Mouse (Mus musculus) naive thymus-derived CD4-positive, alpha-beta T cell, adult 2 months (primary cell): ENCODE measurements around the gene Aldob.
A peak's percentile ranks its signal among the peaks of the same experiment; 100 is the strongest.

ENCODE experiments used
- DNase-seq: peaks from one replicate; pipeline ENCODE4 v3.0.0-alpha.2; 2011; ENCODE audit warnings: low read depth

Gene Aldob

DNA sequence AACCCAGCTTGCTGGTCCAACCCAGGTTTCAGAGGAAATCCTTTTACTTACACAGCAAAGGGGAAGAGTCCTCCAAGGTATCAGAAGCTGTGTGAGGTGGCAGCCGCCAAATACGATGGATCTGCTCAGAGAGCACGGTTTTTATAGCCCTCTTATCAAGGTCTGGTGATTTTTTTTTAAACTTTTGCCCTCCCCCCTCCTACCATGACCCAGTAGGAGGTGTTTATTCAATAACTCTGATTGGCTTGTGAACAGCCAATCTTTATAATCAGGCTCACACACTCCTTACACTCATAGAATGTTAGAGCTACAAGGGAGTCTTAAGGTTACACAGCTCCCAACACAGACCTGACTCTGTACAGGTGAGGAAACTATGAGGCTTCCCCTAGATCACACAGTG lies at the start of gene Aldob:
Aldob (minus strand) TSS at position 164 of the 400 bp plus-strand sequence.
- DNase-seq, result no peak

DNA sequence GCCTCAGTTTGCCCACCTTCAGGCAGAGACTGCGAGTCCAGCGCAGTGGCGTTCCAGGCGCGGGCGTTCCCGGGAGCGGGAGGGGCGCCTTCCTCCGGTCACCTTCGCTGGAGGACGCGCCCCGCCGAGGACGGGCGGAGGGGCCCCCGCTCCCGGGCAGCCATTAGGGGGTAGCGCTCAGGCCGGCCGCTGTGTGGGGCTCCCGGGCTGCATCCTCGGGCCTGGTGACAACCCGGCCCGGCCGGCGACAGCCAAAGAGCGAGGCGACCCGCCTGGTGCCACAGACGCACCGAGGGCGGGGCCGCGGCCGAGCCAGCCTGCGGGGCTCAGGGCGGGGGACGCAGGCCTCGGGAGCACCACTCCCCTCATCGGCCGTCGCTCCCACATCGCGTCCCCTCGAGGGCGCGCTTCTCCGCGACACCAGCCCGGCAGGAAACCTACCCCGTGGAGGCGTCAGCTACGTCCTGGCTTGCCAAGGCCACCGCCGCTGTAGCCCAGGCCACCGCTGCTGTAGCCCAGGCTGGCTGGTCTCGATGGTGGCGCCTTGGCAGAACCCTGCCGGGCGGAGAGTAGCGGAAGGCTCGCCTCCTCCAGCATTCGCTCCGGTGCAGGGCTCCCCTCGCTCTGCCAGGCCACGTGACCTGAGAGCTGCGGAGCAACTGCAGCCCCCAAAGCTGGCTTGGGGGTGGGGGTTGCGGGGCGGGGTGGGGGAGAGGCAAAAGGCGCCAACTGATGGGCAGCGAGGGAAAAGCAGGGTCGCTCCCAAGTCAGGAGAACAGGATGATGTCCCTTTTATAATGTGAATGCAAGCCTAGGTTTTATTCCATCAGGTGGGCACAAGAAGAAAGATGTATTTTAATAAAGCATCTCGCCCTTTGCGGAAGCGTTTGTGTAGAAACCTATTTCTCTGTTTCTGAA lies 48.1 kb upstream of the Aldob start, which contains the start of gene Tmem246:
Tmem246 (minus strand) TSS at position 694 of the 918 bp plus-strand sequence.
- DNase-seq, result no peak

- no peak for DNase-seq
Observed at GRCm38 (mm10) chr4:49596846-49597182, 47.5 kb upstream of the Aldob start.

GRCm38 (mm10) chr4:49590152-49590551 lies 40.8 kb upstream of the Aldob start:
- DNase-seq, result no peak

DNA sequence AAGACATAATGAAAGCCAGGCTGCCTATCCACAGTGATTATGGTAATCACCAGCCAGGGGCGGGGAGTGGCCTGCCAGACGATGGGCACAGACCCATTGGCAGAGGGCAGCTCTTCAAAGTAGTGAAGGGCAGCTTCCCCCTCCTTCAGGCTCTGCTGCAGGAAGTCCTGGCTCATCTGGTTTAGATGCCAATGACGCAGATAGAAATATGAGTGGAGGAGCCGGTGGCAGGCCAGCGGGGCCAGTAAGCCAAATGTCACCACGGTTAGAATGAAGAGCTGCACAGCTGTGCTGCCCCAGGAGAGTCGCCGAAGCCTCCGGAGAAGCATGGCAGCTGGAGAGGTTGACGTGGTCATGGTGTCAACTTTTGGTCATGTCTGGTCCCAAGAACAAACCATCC lies 37.5 kb upstream of the Aldob start:
- no peak for DNase-seq

DNA sequence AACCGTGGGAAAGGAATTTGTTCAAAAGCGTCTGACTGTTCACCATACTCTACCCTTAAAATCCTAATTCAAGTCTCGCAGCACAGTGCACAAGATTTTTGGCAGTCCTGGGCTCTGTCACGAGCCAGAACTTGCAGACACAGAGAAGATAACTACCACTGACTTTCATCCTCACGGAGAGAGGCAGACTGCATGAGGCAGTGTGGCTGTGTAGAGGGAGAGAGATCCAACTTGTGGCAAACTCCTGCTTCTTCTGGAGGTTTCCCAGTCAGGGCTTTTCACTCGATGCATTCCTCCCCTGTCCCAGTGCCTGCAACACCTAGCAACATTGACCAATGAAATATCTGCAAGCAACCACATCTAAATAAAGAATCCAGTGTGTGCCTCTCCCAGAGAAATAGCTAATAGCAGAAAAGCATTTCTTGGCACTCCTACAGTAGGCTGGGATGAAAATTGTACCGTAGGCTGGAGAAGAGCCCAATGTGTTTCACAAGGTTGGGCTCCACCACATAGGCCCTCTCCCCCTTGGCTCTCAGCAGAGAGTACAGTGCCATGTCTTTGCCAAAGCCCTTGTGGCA lies 36.3 kb upstream of the Aldob start:
- no peak for DNase-seq

DNA sequence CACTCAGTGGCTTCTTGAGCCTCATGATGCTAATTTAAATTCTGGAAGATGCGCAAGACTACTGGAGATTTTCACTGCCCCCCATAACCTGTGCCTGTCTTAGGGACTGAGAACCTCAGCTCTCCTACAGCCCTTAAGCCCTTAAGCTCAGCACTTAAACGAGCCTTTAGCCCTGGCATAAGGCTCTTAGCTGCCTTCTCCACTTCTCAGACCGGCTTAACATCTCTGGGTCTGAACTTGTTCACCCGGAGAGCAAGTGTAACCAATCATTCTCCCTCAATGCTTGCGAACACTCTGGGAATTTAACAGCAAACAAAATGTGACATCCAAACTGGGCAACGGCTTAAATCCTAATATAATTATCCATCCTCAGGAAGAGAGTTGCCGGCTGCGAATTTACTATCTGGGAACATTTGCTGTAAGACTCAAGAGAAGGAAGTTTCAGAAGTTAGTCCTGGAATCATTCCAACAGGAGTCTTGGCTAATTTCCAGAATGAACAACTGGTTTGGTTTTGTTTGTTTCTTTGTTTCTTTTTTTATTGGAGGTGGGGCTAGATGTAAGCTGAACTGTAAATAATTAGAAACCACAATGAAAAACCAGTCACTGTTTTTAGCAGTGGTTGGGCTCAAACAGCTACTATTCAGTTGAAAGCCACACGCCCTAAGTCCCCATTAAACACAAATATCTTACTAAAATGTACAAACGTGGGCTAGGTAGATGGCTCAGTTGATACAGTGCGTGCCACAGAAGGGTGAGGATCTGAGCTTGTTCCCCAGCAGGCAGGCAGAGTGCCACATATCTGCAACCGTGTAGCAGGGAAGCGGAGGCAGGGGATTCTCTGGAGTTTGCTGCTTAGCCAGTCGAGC lies 34.9 kb upstream of the Aldob start:
- no peak for DNase-seq

DNA sequence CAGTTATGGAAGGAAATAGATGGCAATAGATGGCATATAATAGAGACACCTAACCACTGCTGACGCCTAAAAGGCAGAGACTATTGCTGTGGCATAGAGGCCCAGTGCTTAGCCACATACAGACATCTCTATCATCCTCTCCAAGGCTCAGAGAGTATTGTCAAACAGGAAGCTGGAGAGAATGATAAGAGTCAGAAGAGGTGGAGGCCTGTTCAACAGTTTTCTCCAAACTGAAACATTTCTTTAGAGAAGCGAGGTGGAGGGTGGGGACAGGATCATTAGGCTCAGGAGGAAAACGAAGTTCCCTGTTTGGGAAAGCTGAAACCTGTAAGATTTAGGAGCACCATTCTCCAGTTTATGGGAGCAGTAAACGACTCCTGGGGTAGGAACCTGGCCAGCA lies 31.9 kb upstream of the Aldob start:
- DNase-seq, result no peak

GRCm38 (mm10) chr4:49572194-49572593 lies 22.8 kb upstream of the Aldob start:
- DNase-seq, result no peak

- peak; percentile 77 for DNase-seq
Observed at GRCm38 (mm10) chr4:49567613-49568012, 18.3 kb upstream of the Aldob start.

DNA sequence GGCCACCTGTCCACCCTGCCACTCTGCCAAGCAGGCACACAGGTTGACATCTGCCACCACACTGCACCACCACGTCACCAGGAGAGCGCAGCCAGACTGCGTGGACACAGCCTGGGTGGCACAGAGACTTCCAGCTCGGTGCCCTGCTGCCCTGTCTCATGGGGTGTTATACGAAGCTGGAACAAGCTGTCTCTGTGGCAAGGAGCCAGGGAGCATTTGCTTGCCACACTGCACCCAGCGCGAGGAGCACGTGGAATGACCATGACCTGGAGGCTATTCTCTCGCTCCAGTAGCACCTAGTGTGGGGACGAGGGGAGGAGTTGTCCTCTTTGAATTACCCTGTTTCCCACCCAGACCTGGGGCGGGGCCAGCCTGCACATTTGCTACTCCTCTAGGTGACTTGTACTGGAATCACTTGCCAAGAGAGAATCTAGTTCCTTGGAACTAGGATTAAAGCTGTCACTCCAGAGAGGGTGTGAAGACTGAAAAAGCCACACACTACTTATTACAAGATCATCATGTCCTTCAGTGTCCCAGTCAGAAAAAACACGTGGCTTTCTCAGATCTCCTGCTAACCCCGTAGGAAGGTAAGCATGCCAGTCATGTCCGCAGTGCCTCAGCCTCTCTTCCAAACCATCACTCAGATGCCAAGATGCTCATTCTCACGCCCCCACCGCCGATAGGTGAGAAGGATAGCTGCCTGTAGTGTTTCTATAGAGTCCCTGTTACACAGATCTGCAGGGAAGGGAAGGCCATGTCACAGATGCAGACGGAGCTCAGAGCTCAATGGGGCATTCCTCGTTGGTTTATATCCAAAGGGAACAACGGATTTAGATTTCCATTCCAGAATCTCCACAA lies 10.8 kb upstream of the Aldob start:
- no peak for DNase-seq

GRCm38 (mm10) chr4:49558181-49558580 lies 8.8 kb upstream of the Aldob start:
- DNase-seq, result no peak

DNA sequence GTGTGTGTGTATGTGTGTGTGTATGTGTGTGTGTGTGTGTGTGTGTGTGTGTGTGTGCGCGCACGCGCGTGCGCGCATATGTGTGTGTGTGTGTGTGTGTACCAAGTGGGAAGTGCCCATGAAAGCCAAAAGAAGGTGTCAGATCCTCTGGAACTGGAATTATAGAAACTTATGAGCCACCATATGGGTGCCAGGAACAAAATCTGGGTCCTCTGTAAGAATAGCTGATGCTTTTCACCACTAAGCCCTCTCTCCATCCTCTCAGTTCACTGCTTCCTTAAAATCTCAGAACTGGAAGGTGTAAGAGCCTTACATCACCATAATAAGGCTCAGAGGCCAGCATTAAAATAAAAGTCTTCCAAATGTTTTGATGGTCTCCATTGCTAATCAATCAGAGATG lies 8.0 kb upstream of the Aldob start:
- DNase-seq, result no peak

DNA sequence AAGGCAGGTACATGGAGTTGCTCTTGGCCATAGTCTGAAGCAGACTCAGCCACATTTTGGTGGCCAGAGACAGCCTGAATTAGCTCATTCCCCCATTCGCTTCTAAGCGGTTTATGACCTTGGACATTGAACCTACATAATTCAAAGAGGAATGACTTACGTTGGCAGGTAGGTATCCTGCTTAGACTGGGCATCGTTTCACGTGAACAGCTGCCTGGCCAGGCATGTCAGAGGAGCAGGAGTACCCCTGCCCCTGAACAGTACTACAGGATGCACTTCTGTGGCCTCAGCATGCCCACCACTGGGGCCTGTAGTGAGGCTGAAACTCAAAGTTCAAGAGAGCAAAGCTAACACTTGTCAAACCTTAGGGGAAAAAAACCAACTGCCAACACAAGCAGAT lies 4.0 kb upstream of the Aldob start:
- DNase-seq, result no peak

- DNase-seq, result no peak
Observed at GRCm38 (mm10) chr4:49547544-49548219, 1.7 kb downstream of the Aldob start.

DNA sequence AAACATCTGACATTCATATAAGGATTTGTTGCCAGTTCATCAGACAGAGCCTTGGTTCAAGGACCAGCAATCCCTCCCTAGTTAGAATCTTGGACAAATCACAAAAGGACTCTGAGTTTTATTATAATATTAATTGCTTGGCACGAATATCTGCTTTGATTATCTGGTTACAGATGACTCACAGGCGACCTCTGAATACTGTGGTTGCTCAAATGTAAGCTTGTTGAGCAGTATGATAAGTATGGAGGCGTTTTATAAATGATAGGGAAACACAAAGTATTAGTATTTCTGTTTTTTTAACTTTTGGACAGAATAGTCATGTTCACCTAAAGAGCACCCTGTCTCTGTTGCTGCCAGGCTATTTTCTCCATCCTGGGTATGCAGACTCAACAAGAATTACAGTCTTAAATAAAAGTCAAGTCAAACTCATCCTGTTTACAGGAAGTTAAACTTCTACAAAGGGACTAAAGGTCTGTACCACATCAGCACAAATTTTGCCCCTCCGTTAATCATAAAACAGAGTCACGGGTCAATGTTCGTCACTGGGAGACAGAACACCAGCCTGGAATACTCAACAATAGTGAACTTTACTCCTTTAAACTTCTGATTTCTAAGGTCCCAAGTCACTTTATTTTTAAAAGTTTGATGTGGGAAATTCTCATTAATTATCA lies 2.3 kb downstream of the Aldob start:
- no peak for DNase-seq

DNA sequence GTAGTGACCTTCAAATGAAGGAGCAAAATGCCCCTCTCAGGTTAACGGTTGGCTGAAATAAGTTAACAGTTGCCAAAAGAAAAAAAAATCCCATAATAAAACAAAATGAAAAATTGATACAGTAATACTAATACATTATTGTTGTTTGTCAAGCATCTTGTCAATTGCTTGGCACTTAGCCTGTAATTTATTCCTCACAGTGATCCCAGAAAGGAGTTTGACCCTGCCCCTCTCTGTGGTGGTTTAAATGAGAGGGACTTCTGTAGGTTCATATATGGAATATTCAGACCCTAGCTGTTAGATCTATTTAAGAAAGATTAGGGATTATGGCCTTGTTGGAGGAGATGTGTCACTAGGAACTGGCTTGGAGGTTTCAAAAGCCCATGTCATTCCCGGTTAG lies 3.3 kb downstream of the Aldob start:
- no peak for DNase-seq

GRCm38 (mm10) chr4:49540966-49541365 lies 8.4 kb downstream of the Aldob start:
- DNase-seq, result no peak

DNA sequence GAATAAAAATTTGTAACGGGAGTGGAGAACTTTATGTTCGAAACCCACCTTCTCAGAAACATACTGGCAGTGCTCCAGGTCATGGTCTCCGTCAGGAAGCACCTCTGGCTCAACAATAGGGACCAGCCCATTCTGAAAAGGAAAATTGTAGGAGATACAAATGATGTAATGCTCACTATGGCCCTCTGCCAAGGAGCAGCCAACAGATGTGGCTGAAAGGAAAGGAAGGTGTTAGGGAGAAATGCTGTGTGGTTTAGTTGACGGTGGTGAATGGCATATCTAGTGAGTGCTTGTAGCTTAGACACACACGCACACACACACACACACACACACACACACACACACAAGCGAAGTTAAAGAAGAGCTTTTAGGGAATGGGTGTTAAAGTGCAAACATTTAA lies 9.7 kb downstream of the Aldob start:
- no peak for DNase-seq

GRCm38 (mm10) chr4:49536671-49537070 lies 12.7 kb downstream of the Aldob start:
- no peak for DNase-seq
